Mouse (Mus musculus) layer of hippocampus, postnatal 25 days (tissue): Measurements from ENCODE around the gene Rbm18. TPM values are rescaled to one million over a fixed set of nuclear protein-coding genes. Genes with fewer than 3 reads are reported as not detected.

Source experiments
- DNase-seq, 2 experiments: peaks; one replicate each; pipeline ENCODE4 v3.0.0; 2022; ENCODE audit warnings: mixed read lengths in 2 of 2, low spot score in 1 of 2; ENCODE audit errors: extremely low spot score in 1 of 2
- total RNA-seq, 2 experiments: library from RNA; stranded (reverse); gene quantifications; 2 replicates each; pipeline ENCODE4 v1.2.3; 2021

Rbm18 gene
- total RNA-seq, 2 experiments from 2014 or later, result 48.1 to 51.6 TPM

DNA sequence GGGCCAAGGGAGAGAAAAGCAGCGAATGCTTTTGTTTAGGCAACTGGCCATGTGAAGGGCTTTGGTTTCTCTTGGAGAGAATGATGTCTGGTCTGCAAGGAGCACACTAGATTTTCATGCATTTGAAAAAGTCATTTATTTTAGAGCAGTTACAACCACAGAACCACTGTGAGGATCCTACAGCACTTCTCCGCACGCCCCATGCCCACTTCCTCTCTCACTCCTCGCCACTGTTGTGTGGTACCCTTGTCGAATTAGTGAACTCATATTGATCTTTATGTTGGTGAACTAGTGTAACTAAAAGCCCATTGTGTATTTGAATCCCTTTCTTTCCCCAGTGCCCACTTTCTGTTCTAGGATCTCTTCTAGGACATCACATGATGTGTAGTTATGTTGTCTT is 61.4 kb downstream of the Rbm18 start:
- DNase-seq, result no peak

- no peak for DNase-seq
These were observed 62.8 kb downstream of the Rbm18 start for GRCm38 (mm10) chr2:36073781-36074180.

GRCm38 (mm10) chr2:36071660-36072305 is 64.8 kb downstream of the Rbm18 start:
- DNase-seq, result no peak

DNA sequence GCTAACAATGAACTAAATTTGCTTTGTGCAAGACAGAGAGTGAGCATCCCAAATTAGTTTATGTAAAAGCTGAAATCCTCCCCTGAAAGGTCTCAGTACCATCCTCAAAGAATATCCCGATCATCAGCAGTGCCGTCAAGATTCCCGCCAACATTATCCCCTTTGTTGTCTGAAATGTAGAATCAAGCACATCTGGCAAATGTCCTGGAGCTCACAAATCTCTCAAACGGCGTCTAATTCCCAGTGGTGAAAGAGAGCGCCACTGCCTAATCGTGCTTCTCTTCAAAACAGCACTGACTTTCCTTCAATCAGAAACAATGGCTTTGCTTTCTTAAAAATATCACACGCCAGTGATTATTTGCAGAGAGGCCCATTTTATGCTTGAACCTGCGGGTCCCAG is 69.4 kb downstream of the Rbm18 start:
- no peak for DNase-seq

Other genes with a start within 250 kb of the Rbm18 start
- 10 to 100 TPM; 30.5 to 30.7 TPM for gene Ttll11, start 156.9 kb downstream of the Rbm18 start, total RNA-seq
- 100 to 1,000 TPM; 184 to 222 TPM for gene Ndufa8, start 87.4 kb downstream of the Rbm18 start, total RNA-seq
- 1 to 10 TPM in 1 of 2 experiments, under 1 TPM in 1; 0.66 to 1.5 TPM for gene Morn5, start 87.3 kb downstream of the Rbm18 start, total RNA-seq
- 10 to 100 TPM; 15.7 to 16.8 TPM for gene Lhx6, start 31.4 kb downstream of the Rbm18 start, total RNA-seq
- gene Mrrf, start 384 bp downstream of the Rbm18 start, total RNA-seq, result 10 to 100 TPM; 16.7 to 17.0 TPM
- gene Ptgs1, start 93.7 kb upstream of the Rbm18 start, total RNA-seq, result 10 to 100 TPM; 16.3 to 17.0 TPM
- gene Olfr338, start 236.7 kb upstream of the Rbm18 start, total RNA-seq, result not detected